Mouse (Mus musculus): ENCODE measurements around the gene Cdadc1. TPM values are rescaled to one million over a fixed set of nuclear protein-coding genes. Genes with fewer than 3 reads are reported as not detected.

Gene Cdadc1
- total RNA-seq, 1 experiment: 6.7 TPM

DNA sequence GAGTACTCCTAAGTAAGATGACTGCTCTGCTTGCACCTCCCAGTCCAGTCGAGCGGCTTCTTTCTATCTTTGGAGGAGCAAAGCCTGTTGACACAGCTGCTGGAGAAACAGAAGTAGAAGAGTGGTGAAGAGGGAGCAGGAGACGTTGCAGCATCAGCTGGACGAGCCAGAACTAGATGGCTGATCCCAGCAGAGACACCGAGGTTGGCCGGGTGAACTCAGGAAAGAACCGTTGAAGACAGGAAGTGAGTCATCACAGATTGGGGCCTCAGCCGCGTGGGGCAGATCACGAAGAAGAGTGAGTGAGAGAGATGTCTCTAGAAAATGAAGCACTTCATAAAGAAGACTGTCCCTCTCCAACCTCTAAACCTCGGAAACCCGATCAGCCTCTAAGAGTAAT is 45.8 kb upstream of the Cdadc1 start:
- Histone ChIP-seq H3K4me1 (ENCODE audit: control insufficient read depth in 2 of 2, insufficient read depth in 2 of 2, low read length in 2 of 2, poor library complexity in 1 of 2) (peaks cover 0 to 4% of the 10 kb centered on the region in 2 experiments; a peak in 1 of 4 replicates), H3K4me3 (ENCODE audit: insufficient read depth in 1 of 2, low read depth in 1 of 2, low read length in 2 of 2, poor library complexity in 1 of 2, severe bottlenecking in 1 of 2) (no peak overlapping the region), H3K9me3 (ENCODE audit: control insufficient read depth, insufficient read depth, low read depth, low read length) (no peaks in the 10 kb centered on the region), H3K27ac (ENCODE audit: insufficient read depth, low read depth, low read length, poor library complexity, severe bottlenecking) (no peak overlapping the region), H3K9ac (ENCODE audit: insufficient read depth, low read depth, low read length, poor library complexity, severe bottlenecking) (no peak overlapping the region), H3K36me3 (ENCODE audit: control insufficient read depth, insufficient read depth, low read length, poor library complexity, severe bottlenecking) (no peaks in the 10 kb centered on the region)
- TF ChIP-seq CHD2 (IDR thresholded peaks at IDR 0.05; ENCODE audit: low read depth, low read length) (no peak), ZNF384 (IDR thresholded peaks at IDR 0.05; ENCODE audit: low read depth, low read length) (no peak), HCFC1 (IDR thresholded peaks at IDR 0.05; ENCODE audit: borderline replicate concordance, insufficient read depth, low read length) (no peak), ZC3H11A (IDR thresholded peaks at IDR 0.05; ENCODE audit: borderline replicate concordance, low read depth, low read length) (no peak), MAFK (IDR thresholded peaks at IDR 0.05; ENCODE audit: insufficient read depth, low read depth, low read length) (no peak)
- DNase-seq (ENCODE audit: low read depth, low spot score): no peak
- in situ Hi-C loops (cut with MboI; ENCODE audit: low sequenced_read_pairs in 2 of 2, unreplicated experiment in 2 of 2): no loop called here

DNA sequence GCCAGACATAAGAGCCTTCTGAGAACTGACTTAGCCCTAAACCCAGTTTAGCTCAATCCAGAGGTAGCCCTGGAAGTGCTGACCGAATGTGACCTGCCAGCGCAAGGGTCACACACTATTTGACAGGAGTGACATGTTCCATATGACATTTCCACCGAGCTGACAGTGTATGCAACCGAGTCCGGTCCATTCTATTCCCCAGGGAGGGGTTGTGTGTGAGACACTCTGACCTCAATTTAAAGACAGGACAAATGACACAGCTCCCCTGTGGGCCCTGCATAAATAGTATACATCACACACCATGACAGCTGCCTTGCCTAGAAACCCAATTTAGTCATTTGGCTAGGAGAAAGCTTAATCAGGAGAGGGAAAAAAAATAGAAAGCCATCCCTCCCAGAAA is 44.1 kb upstream of the Cdadc1 start:
- no peak overlapping the region for H3K4me3 ChIP-seq (ENCODE audit: insufficient read depth in 1 of 2, low read depth in 1 of 2, low read length in 2 of 2, poor library complexity in 1 of 2, severe bottlenecking in 1 of 2)
- no peak overlapping the region for H3K27ac ChIP-seq (ENCODE audit: insufficient read depth, low read depth, low read length, poor library complexity, severe bottlenecking)
- in situ Hi-C loops (cut with MboI; ENCODE audit: low sequenced_read_pairs in 2 of 2, unreplicated experiment in 2 of 2): no loop called here
- peaks cover 0 to 2% of the 10 kb centered on the region in 2 experiments; a peak in 1 of 4 replicates for H3K4me1 ChIP-seq (ENCODE audit: control insufficient read depth in 2 of 2, insufficient read depth in 2 of 2, low read length in 2 of 2, poor library complexity in 1 of 2)
- no peaks in the 10 kb centered on the region for H3K9me3 ChIP-seq (ENCODE audit: control insufficient read depth, insufficient read depth, low read depth, low read length)
- DNase-seq (ENCODE audit: low read depth, low spot score): no peak
- TF ChIP-seq ZNF384 (IDR thresholded peaks at IDR 0.05; ENCODE audit: low read depth, low read length): no peak
- no peak for TF ChIP-seq HCFC1 (IDR thresholded peaks at IDR 0.05; ENCODE audit: borderline replicate concordance, insufficient read depth, low read length)
- TF ChIP-seq CHD2 (IDR thresholded peaks at IDR 0.05; ENCODE audit: low read depth, low read length): no peak
- TF ChIP-seq ZC3H11A (IDR thresholded peaks at IDR 0.05; ENCODE audit: borderline replicate concordance, low read depth, low read length): no peak
- no peak for TF ChIP-seq MAFK (IDR thresholded peaks at IDR 0.05; ENCODE audit: insufficient read depth, low read depth, low read length)
- H3K9ac ChIP-seq (ENCODE audit: insufficient read depth, low read depth, low read length, poor library complexity, severe bottlenecking): no peak overlapping the region
- H3K36me3 ChIP-seq (ENCODE audit: control insufficient read depth, insufficient read depth, low read length, poor library complexity, severe bottlenecking): no peaks in the 10 kb centered on the region

DNA sequence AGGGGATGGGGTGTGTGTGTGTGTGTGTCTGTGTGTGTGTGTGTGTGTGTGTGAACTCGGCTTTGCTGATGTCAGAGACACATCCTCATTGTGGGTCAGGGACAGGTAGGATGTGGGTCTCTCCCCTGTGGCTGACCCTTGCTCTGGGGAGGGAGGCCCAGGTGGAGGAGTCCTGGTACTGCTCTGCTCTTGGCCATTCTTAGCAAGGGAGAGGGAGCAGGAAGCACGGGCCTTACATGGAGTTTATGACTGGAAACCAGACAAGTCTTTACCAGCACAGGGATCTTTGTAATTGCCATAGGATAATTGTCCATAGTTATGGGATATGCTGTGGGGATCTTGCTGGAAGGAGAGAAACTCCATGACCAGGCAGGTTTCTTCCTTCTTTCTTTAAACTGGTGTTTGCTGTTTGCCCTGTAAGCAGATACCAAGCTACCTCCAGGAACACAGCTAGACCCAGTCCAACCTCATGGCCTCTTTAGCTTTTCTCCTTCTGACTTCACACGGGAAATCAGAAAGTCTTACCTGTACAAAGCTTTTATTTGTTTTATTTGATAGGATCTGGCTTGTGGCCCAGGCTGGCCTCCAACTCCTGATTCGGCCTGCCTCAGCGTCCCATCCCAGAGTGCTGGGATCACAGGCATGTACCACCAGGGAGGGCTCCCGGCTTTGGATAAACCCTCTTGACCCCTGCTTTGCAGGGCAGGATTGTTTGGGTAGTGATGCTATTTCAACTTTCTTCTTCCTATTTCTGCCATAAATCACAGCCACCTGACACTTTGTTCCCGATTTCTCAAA is 41.3 kb upstream of the Cdadc1 start:
- H3K4me3 ChIP-seq (ENCODE audit: insufficient read depth in 1 of 2, low read depth in 1 of 2, low read length in 2 of 2, poor library complexity in 1 of 2, severe bottlenecking in 1 of 2): no peak overlapping the region
- H3K4me1 ChIP-seq (ENCODE audit: control insufficient read depth in 2 of 2, insufficient read depth in 2 of 2, low read length in 2 of 2, poor library complexity in 1 of 2): no peaks in the 10 kb centered on the region
- no peak for DNase-seq (ENCODE audit: low read depth, low spot score)
- H3K9me3 ChIP-seq (ENCODE audit: control insufficient read depth, insufficient read depth, low read depth, low read length): no peaks in the 10 kb centered on the region
- TF ChIP-seq ZNF384 (IDR thresholded peaks at IDR 0.05; ENCODE audit: low read depth, low read length) (no peak), MAFK (IDR thresholded peaks at IDR 0.05; ENCODE audit: insufficient read depth, low read depth, low read length) (no peak), CHD2 (IDR thresholded peaks at IDR 0.05; ENCODE audit: low read depth, low read length) (no peak), ZC3H11A (IDR thresholded peaks at IDR 0.05; ENCODE audit: borderline replicate concordance, low read depth, low read length) (no peak)
- in situ Hi-C loops (cut with MboI; ENCODE audit: low sequenced_read_pairs in 2 of 2, unreplicated experiment in 2 of 2): no loop called here
- H3K9ac ChIP-seq (ENCODE audit: insufficient read depth, low read depth, low read length, poor library complexity, severe bottlenecking): no peak overlapping the region
- H3K36me3 ChIP-seq (ENCODE audit: control insufficient read depth, insufficient read depth, low read length, poor library complexity, severe bottlenecking): no peaks in the 10 kb centered on the region
- H3K27ac ChIP-seq (ENCODE audit: insufficient read depth, low read depth, low read length, poor library complexity, severe bottlenecking): no peak overlapping the region

DNA sequence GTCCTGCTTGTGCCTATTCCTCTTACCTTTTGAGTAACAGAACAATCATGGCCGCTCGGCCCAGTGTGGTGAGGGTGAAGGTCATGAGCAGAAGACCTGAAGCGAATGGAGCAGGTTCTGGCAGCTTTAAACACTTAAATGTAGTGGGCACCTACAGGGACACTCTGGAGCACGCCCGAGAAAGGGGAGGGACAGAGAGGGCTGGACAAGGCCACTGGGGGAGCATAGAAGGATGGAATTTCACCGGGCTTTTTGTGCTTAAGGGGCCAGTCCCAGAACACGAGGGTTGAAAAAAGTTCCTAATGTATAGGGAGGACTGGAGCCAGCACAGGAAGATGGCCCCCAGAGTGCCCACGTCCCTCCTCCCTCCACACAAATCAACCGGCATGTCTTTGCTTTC is 36.2 kb upstream of the Cdadc1 start:
- H3K4me3 ChIP-seq (ENCODE audit: insufficient read depth in 1 of 2, low read depth in 1 of 2, low read length in 2 of 2, poor library complexity in 1 of 2, severe bottlenecking in 1 of 2): no peak overlapping the region
- in situ Hi-C loops (cut with MboI; ENCODE audit: low sequenced_read_pairs in 2 of 2, unreplicated experiment in 2 of 2): no loop called here

More for the DNA sequence above, 36.2 kb upstream of the Cdadc1 start:
- TF ChIP-seq MAFK (IDR thresholded peaks at IDR 0.05; ENCODE audit: insufficient read depth, low read depth, low read length) (no peak), HCFC1 (IDR thresholded peaks at IDR 0.05; ENCODE audit: borderline replicate concordance, insufficient read depth, low read length) (no peak), ZNF384 (IDR thresholded peaks at IDR 0.05; ENCODE audit: low read depth, low read length) (no peak), ZC3H11A (IDR thresholded peaks at IDR 0.05; ENCODE audit: borderline replicate concordance, low read depth, low read length) (no peak), CHD2 (IDR thresholded peaks at IDR 0.05; ENCODE audit: low read depth, low read length) (no peak)
- Histone ChIP-seq H3K4me1 (ENCODE audit: control insufficient read depth in 2 of 2, insufficient read depth in 2 of 2, low read length in 2 of 2, poor library complexity in 1 of 2) (no peaks in the 10 kb centered on the region), H3K9ac (ENCODE audit: insufficient read depth, low read depth, low read length, poor library complexity, severe bottlenecking) (no peak overlapping the region), H3K36me3 (ENCODE audit: control insufficient read depth, insufficient read depth, low read length, poor library complexity, severe bottlenecking) (peaks cover 8% of the 10 kb centered on the region; the same call in 1 of the 2 replicates), H3K27ac (ENCODE audit: insufficient read depth, low read depth, low read length, poor library complexity, severe bottlenecking) (no peak overlapping the region), H3K9me3 (ENCODE audit: control insufficient read depth, insufficient read depth, low read depth, low read length) (no peaks in the 10 kb centered on the region)
- no peak for DNase-seq (ENCODE audit: low read depth, low spot score)

Measured in ES-E14 (cell line).